Mouse (Mus musculus) MN1 (cell line): ENCODE data around the gene Itpk1.
A peak's percentile ranks its signal among the peaks of the same experiment; 100 is the strongest.

Experiments
- DNase-seq: peaks from one replicate; pipeline ENCODE4 v3.0.0-alpha.2; 2016; ENCODE audit warnings: low spot score

Itpk1 gene

DNA sequence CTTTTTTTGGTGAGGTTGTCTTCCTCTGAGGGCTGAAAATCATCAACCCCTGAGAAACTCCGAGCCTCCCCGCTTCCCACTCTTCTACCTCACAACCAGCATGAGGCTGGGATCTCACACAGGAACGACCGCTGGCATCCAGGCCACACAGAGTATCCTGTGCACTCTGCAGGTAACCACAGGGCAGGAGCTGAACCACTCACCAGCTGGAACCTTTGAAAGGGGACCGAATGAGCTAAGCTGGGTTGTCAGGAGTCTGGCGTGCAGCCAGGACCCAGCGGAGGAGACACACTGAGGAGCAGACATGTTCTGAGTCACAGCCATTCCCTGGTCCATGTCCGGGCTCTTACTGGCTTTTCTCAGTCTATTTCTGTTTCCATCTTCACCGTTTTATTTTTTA, 111.0 kb downstream of the Itpk1 start:
- peak; percentile 66 for DNase-seq

DNA sequence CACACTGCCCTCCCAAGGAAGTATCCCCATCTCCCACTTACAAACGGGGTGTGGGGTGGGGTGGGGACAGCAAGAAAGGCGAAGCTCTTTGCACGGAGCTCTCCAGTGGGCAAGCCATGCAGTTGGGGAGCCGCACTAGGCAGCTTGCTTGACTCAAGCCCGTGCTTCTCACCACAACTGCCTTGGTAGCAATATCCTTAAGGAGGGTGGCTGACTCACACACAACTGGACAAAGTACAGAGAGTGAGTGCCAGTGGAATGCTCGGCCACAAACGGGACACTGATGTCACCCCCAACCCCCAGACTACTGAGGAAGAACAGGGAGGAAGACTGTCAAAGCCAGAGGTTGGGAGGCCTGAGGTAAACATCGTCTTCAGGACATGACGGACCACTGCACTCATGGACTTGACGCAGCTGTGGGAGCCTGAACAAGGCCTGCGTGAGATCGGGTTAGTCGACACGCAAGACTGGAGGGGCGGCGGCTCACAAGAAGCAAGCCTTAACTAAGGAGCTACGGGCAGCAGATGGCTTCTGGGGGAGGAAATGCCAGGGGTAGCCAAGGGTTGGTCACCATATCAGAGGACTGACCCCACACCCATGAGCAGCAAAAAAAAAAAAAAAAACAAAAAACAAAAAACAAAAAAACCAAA, 113.9 kb downstream of the Itpk1 start:
- DNase-seq: no peak

DNA sequence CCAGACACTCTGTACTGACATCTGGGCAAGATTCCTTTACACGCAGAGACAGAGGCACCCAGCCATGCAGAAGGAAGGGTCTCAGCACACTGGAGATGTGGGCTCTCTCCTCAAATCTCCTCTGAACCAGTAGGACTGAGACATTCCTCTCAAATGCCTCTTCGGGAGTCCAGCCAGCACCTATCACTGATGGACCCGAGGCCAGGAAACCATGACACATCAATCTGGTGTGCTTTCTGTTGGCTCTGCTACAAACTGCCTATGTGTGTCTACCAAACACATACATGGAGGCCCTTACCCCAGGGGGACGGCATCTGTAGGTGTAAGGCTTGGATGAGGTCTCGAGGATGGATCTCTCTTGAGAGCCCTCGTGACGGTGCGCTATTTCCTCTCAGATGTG, 117.6 kb downstream of the Itpk1 start:
- DNase-seq: no peak

DNA sequence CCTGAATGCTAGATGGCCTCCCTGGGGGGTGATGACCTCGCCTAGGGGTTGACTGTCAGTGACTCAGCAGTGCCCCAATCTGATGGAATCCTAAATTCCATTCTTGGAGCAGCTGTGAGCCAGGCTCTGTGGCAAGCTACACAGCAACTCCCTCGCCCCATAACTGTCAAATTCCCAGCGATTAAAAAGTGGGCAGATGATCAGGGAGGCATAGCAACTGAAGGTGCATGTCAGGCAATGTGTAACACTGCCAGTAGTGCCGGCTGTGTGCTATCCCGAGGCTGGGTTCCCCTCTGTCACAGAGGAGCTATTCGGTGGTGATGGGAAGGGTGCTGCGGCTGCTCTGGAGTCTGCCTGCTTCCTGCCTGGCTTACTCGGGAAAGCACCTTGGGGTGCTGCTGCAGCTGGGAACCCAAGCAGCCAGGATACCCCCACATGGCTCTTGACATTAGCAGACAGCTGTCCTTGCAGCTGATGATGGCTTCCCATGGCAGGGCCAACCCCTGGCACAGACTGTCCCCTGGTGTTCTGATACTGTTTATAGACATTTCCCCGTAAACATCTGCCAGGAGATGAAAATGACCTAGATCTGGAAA, 118.3 kb downstream of the Itpk1 start:
- no peak for DNase-seq

DNA sequence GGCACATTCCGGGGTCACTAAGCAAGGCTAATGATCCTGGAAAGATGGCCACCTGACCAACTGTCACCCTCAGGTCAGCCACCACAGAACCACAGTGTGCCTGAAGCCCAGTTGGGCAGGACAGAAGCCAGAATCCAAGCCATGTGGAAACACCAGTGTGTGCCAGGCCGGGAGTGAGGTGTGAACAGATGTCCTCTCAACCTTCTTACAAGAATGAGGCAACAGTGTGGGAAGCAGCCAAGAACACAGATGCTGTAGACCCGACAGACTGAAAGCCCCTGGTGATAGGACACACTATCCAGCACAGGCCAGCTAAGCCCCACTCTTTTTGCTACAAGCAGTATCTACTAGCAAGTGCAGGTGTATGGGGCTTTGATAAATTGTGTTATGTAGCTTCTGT, 119.3 kb downstream of the Itpk1 start:
- DNase-seq: no peak

DNA sequence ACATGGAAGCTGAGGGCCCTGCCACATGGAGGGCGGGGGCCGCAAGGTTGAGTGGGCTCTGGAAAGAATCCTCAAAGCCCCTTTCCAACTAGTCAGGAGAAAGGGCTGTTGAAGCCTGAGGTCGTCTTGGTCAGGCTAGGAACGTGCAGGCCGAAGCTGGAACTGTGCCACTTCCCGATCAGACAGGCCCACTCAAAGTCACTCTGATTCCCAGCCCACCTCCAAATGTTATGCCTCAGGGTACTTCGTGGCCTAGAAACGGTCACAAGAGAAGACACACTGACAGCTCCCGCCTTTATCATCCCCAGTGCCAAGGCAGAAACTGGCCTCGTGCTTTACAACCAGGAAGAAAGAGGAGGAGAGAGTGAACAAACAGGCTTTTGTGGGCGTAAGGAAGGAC, 122.3 kb downstream of the Itpk1 start:
- no peak for DNase-seq

DNA sequence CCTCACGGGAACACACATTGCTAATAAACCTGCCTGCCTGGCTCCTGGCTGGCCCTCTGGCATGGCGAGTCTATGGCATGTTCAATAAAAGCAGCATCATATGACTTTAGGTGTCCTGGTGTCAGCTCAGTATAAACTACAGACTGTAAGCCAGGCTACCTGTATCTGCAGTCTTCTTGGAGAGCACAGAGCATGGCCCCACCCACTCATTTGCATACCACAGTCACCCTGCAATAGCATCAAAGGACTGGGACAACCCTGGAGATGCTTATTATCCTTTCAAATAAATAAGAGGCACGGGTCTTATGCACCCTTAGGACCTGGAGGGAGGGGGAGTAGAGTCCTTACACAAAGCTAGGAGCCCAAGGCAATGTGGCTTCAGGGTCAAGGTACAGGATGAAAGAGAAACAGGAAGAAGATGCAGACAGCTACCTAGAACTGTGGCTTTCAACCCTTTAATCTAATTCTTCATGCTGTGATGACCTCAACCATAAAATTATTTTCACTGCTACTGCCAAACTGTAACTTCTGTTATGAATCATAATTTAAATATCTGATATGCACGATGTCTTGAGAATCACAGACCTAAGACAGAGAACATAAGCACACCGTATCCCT, 123.0 kb downstream of the Itpk1 start:
- no peak for DNase-seq

DNA sequence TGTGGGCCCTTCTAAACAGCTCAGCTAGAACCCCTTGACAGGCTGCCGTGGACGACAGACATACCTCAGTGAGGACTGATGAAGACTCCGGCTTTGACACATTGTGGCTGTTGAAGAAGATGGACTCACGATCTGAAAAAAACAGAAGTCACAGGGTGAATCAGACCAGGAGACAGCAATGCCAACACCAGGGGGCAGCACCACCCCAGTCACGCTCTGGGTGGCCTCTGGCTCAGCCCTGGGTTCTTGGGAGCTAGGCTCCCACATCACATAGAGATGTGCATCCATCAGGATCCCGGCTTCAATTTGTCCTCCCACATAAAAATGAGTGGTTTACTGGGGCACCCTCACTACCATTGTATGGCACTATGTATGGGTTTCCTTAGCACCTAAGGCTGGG, 125.7 kb downstream of the Itpk1 start:
- peak; percentile 55 for DNase-seq

DNA sequence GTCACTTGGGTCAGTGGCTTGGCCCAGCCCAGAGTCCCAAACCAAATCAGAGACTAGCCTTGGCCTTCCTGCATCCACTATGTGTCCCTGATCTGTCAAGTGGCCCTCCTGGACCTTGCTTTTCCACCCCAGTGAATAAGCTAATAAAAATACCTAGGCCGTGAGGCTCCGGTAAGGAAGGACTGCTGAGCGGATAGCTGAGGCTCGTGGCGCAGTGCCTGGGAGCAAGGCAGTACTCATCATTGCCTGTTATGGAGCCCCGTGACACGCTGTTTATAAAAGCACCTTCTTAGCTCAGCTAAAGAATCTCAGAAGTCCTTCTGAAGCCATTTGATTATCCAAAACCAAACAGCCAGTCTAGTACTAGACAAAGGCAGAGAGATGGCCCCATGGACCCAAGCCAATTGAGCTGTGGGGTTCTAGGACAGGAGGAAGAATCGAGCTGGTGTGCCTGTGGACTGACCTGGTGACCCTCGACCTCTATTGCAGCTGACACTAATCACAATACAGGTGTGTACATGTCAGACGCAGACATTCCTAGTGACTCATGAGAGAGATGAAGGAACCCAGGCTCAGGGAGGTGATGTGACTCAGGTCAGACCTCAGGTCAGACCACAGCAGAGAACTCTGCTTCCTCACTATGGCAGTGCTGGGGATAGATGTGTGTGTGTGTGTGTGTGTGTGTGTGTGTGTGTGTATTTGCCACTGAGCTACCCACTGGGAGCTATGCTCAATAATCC, 127.9 kb downstream of the Itpk1 start:
- DNase-seq: no peak

DNA sequence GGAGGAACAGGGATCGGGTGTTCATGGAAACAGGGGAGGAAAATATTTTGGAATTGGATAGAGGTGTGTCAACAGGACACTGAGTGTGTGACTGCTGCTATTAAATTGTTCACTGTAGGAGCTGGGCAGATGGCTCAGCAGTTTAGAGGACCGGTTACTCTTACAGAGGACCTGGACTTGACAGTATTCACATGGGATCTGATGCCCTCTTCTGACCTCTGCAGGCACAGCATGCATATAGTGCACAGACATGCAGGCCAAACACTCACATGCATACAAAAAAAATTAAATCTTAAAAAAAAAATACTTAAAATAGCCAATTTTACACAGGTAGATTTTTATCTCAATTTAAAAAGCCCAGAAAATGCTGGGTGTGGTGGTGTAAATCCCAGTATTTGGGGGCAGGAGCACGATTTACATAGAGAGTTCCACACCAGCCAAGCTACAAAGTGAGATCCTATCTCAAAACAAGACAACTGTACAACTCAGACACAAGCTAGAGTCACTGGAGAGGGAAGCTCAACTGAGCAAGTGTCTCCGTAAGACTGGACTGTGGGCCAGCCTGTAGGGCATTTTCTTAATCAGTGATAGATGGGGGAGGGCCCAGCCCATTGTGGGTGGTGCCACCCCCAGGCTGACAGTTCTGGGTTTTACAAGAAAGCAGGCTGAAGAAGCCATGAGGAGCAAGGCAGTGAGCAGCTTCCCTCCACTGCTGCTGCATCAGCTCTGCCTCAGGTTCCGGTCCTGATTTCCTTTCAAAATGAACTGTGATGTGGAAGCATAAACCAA, 129.0 kb downstream of the Itpk1 start:
- no peak for DNase-seq

DNA sequence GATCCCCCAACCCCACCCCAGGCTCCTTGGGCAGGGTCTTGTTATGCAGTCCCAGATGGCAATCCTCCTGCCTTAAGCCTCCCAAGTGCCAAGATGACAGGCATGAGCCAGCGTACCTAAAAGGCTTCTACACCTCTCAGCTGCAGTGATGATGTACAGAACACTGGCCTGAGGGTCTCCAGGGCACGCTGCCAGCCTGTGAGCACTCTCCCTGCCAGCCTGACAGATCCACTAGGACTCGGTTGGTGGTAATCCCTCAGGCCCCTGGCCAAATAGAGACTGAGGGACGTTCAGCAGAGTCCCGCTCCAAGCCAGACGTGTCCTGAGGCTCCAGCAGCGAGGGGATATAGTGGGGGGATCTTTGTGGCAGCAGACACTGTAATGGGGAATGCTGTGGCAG, 131.7 kb downstream of the Itpk1 start:
- peak; percentile 24 for DNase-seq

DNA sequence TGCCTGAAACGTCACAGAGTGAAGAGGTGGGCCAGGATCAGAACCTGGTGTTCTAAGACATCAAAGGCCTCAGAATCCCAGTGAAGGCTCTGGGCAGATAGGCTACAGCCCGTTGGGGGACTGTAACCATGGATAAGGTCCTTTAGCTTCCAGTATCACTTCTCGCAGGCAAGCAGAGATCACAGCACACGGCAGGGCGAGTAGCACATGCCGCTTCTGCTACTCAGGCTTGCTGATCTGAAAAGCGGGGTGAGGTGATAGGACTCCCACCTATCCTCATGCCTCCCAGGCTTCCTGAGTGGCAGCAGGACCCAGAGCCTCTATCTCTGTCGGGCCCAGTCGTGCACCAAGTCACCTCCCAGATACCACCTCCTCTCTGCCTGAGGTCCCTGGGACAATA, 133.1 kb downstream of the Itpk1 start:
- DNase-seq: no peak

DNA sequence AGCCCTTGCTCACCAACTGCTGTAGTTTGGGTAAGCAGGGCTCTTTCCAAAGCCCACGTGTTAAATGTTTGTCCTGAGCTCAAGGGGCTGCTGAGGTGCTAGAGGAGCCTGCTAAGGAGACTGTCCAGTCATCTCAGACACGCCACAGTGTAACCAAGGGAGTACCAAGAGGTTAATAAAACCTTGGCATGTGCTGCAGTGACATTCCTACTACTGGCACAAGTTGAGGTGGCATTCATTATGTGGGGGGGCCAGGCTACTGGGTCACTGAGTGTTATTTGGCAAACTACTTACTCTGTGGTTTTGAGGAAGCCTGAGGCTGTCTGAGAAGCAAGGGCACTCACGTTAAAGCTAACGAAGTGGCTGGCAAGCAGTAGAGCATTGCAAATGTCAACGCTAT, 134.0 kb downstream of the Itpk1 start:
- DNase-seq: no peak

DNA sequence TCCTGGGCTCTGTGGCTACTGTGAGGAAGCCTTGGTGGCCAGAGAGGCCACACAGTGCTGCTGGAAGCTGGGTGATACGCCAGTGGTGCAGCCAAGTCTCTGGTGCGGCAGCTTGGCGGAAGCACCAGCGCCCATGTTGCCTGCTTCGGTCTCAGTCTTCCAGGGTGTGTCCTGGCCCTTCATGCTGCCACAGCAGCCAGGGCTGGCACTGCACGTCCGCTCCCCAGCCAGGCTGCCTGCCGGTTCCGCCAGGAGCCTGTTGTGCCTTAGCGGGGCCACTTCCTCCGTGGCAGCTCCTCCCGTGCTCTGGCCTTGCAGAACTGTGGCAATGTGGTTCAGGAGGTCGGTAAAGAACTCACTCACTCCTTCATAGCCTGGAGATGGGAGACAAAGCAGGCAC, 134.6 kb downstream of the Itpk1 start:
- DNase-seq: no peak

DNA sequence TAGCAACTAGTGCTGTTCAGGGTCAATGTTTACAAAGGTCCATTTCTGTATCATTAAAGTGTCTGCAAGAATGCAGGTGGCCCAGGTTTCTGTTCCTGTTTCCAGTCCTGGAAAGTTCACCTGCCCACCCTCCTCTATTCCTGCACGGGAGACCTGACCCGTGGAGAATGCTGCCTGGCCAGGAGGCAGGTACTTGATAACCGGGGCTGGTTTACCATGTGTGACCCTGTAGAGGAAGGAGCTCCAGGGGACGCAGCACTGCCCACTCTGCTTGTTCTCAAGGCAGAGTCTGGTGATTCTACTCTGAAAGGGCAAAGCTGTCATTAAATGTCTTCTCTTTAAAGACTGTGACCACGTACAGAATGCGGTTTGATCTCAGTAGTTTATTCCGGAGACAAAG, 136.5 kb downstream of the Itpk1 start:
- DNase-seq: no peak

DNA sequence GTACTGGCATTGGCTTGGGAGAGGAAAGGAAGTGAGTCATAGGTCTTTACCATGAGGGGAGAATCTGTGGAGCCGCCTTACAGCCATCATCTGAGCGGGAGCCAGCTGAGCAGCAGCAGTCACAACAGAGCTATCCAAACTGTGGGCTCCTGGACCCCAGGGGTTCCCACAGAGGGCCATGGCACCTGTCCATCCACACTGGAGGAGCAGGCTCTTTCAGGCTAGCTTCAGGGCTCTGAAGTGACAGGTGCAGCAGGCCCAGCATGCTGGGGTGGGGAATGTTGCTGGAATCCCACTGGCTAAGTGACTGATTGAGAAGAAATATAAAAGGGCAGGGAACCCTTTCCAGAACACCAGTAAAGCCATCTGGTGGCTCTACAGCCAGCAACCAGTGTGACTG, 137.8 kb downstream of the Itpk1 start:
- peak; percentile 55 for DNase-seq

DNA sequence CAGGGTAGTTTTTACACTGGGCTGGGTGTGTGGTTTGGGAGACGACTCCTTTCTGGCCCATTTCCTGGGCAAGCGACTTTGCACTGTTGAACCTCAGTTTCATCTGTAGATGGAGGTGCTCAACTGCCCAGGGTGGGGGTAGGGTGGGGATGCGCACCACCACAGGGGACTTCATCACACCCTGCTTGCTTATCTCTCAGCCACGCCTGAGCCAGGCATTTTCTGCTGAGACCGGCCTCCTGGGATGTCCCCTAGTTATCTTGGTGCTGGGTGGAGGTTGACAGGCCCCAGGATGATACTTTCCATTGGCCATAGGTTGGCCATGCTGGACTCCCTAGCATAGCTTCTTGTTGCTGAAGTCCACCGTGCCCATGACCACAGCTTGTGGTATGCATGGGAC, 139.6 kb downstream of the Itpk1 start:
- DNase-seq: no peak

DNA sequence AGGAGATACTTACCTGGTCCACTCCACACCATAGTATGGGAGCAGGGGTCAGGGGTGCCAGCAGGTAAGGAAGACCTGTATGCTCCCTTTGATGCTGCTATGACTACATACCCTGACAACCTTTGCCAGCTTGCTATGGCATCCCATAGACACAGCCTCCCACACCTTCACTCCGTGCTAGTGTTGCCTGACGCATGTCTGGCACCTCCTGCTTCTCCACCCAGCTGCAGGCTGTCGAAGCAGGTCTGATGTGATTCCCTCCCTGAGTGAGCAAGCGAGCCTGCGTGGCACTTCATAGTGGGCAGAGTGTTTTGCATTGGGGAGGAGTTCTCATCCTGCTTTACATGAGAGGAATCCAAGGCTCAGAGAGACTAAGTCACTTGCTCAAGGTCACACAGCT, 147.4 kb downstream of the Itpk1 start:
- DNase-seq: no peak

DNA sequence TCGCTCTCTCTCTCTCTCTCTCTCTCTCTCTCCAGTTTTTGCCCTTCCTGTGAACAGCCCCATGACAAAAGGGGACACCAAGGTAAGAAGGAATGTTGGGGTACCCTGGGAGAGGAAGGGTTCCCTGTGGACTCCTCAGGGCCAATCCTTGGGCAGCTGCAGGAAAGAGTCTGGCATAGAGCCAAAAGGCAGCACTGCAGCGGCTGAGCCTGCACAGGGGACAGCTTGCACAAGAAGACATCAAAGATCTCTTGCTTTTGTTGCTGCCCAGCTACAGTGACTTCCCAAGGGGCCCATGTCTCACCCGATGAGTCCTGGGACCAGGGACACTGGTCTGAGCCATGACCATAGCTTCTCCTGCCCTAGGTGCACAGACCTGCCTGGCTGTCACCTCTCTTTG, 148.9 kb downstream of the Itpk1 start:
- DNase-seq: peak; percentile 29

DNA sequence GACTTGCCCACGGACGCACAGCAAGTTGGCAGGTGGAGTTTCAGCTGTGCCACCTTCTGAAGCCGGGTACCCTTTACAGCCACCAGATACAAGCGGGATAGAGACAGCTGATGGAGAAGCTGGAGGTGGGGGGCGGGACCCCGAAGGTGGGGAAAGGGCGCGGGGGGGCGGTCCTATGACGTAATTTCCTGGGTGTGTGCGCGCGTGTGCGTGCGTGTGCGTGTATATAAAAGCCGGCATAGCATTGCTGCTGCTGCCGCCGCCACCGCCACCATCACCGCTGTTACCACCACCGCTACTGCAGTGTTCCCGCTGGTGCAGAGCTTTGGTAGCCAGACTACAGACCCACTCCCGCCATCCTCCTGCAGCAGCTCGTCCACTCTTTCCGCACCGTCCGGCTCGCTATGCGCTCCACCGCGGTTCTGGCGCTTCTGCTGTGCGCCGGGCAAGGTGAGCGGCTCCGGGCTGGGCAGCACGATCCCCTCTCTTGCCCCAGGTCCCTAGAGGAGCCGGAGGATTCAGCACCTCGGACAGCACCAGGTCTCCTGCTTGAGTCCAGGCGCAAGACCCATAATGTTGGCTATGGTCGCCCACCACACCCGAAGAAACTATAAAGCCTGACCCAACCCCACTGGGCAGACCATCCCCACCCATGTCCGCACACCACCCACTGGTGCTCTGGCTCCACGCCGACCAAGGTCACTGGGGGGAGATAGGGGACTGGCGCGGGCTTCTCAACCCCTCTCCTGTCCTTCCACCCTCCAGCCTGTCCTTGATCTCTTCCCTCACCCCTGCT, 149.8 kb downstream of the Itpk1 start, which contains the start of gene Chga:
Chga (plus strand) TSS at position 249 of the 796 bp plus-strand sequence.
- peak; percentile 73 for DNase-seq

DNA sequence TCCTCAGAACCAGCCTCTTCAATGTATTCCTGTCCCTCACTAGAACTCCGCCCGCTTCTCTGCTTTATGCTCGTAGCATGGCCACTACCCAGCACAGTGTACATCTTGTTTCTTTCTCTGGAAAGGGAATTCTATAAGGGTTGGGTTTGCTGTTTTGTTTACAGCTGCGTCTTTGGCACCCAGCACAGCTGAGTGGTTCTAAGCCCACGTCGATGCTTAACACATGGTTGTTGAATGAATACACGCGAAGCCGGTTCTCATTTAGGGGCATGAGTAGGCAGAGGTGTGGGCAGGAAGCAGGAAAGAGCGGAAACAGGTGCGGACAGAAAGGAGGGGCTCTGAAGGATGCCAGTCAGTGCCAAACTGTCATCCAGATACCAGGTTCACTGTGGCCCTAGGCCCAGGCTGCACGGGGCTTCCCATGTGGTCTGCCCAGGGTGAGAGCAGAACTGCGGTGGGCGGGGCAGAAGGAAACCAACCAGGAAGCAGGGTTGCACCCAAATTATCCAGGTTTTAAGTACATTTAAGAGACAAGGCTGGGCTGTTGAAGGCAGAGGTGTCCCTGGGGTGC, 150.9 kb downstream of the Itpk1 start:
- no peak for DNase-seq
